Mouse (Mus musculus) left cerebral cortex, postnatal 36 days (tissue): ENCODE results near the gene Wfdc3. TPM values are rescaled to one million over a fixed set of nuclear protein-coding genes. Genes with fewer than 3 reads are reported as not detected.

Experiments
- DNase-seq, 2 experiments: peaks; one replicate each; pipeline ENCODE4 v3.0.0; 2021 to 2022; ENCODE audit warnings: low spot score in 2 of 2, mixed read lengths in 1 of 2
- intact Hi-C: fragments of 180-260 bp; cut with DNase I; formaldehyde crosslinking; loops from one replicate; pipeline ENCODE4 v1.15.1; 2025
- total RNA-seq, 2 experiments: library from RNA; stranded (reverse); gene quantifications; 2 replicates each; pipeline ENCODE4 v1.2.3; 2021

Gene Wfdc3
- total RNA-seq, 2 experiments from 2014 or later = 1.2 to 2.4 TPM

DNA sequence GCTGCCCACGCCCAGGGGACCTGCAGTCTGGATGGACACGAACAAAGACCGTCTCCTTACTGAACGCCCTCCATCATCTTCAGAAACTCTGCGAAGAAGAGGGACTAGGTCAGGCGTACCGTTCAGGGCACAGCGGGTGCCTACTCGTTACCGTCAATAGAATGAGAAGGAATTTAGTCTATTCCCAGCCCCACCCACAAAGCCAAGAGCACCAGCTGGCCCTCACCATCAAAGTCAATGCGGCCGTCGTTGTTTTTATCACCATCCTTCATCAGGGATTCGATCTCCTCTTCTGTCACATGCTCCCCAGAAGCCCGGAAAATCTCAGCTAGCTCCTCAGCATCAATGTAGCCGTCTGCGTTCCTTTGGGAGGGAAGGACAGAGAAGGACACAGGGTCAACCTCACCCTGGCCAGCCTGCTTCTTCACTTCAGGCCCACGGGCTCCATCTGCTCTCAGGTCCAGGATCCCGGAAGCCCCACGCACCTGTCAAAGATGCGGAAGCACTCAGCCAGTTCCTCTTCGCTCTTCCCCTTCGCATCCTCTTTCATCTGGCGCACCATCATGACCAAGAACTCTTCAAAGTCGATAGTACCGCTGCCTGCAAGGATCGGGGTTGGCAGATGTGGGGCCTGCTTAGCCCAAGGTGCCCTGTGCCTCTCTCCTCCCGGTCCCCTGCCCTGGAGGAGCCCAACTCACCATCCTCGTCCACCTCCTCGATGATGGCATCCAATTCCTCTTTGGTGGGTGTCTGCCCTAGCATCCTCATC, 31.7 kb upstream of the Wfdc3 start:
- intact Hi-C loops = no loop called here
- DNase-seq = no peak

DNA sequence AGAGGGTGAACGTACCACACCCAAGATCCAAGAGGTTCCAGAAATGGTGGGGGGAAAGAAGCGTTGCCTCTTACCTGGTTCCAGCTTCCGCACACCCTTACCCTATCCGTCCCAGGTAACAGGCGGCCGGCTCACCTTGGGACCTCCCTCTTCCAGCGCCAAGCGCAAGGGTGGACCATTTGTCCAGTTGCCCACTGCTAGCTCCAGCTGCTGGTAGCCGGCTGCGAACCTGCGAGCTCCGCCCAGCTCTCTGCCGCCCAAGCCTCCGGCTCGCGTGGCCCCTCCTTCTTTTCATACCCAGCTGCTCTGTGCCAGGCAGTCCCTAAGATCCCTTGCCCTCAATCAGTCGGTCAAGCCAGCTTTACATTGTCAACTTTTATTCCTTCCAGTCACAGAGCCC, 31.1 kb upstream of the Wfdc3 start:
- DNase-seq = no peak
- intact Hi-C loops = no loop called here

DNA sequence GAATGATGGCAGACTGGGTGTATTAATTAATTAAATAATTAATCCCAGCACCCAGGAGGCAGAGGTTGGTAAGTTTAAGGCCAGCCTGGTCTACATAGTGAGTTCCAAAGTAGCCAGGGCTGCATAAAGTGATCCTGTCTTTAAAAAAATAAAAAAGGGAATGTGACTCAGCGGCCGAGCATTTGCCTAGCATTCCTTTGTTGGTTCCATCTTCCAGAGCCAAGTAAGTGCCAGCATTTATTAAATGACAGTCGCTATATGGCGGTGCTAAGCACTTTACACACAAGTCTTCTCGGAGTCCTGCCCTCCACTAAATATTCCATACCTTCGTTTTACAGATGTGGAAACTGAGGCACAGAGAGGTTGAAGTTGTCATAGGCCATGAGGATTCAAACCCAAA, 30.4 kb upstream of the Wfdc3 start:
- intact Hi-C loops = no loop called here
- DNase-seq = no peak

DNA sequence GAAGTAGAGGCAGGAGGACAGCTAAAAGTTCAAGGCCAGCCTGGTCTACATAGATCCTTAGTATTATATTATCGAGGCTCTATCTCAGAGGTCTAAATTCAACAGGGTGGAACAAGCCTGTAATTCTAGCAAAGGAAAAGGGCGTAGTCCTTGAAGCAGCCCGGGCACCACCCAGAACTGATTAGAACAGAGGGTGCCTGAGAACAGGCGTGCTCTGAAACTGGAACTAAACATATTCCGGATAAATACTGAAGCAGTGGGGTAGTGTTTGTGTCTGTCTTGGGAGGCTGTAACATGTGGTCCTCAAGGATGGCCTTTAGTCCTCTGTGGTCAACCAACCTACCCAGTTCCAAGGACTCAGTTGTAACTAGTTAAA, 28.2 kb upstream of the Wfdc3 start:
- no peak for DNase-seq
- intact Hi-C loops = no loop called here

DNA sequence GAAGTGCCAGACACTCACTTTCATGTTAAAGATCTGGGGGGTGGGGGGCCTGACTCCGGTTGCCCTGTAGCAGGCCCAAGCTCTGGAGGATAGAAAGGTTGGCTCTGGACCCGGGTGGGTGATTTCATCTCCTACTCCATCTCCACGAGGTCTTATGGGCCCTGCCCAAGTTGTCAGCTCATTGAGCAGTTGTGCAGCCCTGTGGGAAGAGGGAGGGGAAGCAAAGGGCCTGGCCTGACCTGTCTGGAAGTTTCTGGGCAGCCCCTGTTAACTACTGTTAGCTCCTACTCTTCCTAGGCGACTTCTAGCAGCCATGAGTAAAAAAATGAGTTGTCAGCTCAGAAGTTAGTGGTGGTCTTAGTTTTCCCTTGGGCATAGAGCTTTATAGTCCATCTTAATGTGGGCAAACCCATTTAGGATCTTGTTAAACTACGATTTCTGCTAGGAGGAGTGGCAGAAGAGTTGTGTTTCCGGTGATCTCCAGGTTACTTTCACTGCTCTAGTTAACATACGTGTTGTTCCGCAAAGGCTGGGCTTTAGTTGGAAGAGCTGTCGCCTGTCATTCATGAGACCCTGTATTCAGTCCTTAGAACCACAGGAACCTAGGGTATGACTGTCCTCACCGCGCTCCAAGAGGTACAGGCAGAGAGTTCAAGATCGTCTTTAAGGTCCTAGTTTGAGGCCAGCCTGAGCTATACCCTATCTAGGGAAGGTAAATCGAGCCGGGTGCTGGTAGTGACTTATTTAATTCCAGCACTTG, 27.7 kb upstream of the Wfdc3 start:
- no peak for DNase-seq
- intact Hi-C loops = no loop called here

DNA sequence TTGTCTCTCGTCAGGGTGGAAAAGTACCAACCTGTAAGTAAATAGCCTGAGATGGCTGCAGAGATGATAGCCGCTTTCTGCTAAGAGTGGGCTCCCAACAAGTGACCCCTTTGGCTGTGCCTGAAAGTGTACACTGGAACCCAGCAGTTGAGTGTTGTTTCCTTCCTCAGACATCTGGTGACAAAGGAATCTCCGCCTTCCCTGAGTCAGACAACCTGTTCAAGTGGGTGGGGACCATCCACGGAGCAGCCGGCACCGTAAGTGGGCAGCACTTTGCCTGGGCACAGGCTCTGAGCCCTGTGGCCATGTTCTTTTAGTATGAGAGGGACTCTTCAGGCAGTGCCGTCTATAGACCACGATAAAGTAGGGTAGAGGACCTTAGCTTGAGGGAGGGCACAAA, 25.4 kb upstream of the Wfdc3 start:
- DNase-seq = no peak
- intact Hi-C loops = no loop called here

DNA sequence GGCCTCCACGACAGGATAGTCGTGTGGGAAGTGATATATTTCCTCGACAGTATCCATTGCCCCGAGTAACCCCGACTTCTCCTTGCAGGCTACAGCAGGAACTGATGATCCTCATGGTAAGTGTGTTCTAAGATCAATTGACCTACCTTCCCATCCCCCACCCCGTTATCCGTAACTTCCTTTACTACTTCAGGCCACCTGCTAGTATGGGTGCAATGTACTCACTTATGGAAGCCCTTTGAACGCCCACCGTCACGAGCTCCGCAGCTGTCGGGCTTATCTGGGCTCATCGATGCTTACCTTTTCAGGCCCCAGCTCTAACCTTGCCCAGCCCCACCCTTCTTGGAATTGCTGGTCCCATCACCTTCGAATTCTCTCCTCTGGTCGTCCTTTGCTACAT, 24.5 kb upstream of the Wfdc3 start:
- intact Hi-C loops = no loop called here
- no peak for DNase-seq

DNA sequence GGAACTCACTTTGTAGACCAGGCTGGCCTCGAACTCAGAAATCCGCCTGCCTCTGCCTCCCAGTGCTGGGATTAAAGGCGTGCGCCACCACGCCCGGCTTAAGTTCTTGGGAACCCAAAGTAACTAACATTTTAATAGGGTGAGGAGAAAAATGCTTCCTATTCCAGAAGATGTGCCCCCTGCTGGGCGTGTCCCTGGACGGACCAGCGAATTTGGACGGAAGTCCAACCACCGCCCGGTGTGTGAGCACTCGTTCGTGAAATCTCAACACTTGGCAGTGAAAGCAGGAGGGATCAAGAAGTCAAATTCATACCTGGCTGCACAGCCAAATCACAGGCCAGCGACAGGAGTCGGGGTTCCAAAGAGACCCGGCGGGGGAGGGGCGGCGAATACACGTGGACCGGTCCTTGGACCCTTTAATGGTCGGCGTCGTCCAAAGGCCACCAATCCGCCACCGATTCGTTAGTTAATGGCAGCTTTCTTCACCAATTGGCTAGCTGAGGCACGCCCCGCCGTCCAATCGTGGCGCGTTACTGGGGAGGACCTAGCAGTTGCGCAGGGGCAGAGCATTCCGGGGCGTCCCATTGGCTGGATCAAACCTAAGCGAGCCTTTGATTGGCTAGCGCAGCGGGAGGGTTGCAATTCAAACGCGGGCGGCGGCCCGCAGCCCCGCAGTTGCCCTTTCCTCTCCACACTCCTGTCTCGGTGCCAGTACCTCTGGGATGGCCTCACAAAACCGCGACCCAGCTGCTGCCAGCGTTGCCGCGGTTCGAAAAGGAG, 23.7 kb upstream of the Wfdc3 start, which contains the start of gene Ube2c:
Ube2c (plus strand) TSS at position 641 of the 780 bp plus-strand sequence.
- intact Hi-C loops = no loop called here

DNA sequence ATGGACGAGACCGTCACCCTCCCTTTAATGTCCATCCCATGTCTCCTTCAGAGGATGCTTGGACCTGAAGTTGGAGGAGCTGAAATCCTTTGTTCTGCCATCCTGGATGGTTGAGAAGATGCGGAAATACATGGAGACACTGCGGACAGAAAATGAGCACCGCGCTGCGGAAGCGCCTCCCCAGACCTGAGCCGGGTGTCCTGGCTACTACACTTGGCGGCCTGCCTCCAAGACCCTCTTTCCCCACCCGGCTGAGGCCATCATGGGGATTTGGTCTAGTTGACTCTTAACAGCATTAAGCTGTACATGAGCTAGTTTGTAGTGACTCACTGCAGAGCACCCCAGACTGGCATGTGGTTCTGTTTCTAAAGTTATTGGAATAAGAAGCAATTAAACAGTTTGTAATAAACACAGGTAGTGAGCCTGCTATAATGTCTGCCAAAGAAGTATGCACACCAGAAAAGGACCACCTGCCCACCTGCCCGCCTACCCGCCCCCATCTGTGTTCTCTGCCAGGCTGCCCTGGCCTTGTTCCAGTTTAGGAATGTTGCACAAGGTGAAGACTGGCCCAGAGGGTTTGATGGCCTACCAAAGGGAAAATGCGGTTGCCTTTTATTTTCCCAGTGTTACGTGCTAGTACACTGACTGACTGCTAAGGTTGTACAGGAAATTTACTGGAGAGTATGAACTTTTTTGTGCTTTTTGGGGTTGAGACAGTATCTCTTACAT, 22.2 kb upstream of the Wfdc3 start:
- no peak for DNase-seq
- intact Hi-C loops = no loop called here

More for the DNA sequence above, 23.7 kb upstream of the Wfdc3 start, which contains the start of gene Ube2c:
- DNase-seq = peak; percentile 97 to 99

DNA sequence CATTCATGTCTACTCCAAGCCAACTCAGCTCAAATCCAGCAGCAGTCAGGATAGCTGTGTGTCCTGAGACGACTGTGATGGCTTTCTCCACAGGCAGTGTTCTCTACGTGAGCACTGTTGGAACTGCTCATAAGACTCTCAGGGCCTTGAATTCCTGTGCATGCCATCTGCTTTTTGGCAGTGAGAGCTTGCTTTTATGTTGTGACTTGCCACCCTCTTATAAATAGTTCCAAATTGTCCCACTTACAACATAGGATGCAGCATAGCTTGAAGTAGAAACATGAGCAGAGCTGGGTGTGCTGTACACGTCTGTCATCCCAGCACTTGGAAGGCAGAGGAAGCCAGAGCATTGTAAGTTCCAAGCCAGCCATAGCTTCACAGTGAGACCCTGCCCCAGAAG, 20.1 kb upstream of the Wfdc3 start:
- intact Hi-C loops = no loop called here

DNA sequence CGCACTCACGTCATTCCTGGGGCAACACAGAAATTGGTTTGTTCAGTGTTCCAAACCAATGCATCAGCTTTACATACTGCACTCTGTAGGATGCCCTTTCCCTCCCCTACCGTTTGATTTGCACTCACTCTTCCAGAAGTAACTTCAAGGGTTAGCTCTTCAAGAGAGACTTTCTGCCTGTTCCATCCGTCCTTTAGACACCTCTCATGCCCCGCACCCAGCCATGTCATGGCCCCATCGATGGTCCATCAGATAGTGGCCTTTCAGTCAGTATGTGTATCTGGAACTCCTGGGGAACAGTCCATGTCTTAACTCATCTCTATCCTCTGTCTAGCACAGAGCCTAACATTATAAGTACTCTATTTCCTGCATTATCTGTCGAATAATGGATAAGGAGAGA, 16.9 kb upstream of the Wfdc3 start:
- DNase-seq = no peak
- intact Hi-C loops = no loop called here

More for the DNA sequence above, 20.1 kb upstream of the Wfdc3 start:
- peak in 1 of 2 experiments; percentile 34 for DNase-seq

DNA sequence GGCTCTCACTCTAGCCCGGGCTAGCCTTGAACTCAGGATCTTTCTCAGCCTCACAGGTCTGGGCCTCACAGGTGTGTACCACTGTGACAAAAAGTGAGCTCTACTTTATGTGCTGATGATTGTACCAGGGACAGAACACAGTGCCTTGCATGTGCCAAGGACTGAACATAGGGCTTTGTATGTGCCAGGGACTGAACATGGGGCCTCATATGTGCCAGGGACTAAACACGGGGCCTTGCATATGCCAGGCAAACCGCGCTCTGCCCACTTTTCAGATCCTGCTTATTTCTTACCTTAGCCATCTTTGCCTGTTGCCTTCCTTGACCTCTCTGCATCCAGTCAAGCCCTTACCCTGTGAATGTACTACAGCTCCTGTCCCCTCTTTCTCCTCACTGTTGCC, 16.2 kb upstream of the Wfdc3 start:
- DNase-seq = no peak
- intact Hi-C loops = no loop called here

DNA sequence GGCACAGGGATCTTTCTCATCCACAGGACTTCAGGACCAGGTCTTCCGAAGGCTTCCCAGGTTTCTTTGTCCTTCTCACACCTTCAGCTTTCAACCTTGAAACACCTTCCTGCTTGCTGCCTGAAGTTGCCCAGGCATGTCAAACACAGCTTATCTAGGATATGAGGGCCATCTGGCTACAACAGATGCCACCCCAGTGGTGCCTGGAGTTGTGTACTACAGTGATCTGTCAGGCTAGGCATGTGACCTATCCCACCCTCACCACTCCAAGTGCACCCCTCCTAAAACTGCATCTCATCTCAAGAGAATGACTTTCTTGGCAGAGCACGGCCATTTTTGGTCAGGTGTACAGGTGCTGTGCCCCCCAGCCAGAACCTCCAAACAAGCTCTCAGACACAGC, 15.8 kb upstream of the Wfdc3 start:
- no peak for DNase-seq
- intact Hi-C loops = no loop called here

DNA sequence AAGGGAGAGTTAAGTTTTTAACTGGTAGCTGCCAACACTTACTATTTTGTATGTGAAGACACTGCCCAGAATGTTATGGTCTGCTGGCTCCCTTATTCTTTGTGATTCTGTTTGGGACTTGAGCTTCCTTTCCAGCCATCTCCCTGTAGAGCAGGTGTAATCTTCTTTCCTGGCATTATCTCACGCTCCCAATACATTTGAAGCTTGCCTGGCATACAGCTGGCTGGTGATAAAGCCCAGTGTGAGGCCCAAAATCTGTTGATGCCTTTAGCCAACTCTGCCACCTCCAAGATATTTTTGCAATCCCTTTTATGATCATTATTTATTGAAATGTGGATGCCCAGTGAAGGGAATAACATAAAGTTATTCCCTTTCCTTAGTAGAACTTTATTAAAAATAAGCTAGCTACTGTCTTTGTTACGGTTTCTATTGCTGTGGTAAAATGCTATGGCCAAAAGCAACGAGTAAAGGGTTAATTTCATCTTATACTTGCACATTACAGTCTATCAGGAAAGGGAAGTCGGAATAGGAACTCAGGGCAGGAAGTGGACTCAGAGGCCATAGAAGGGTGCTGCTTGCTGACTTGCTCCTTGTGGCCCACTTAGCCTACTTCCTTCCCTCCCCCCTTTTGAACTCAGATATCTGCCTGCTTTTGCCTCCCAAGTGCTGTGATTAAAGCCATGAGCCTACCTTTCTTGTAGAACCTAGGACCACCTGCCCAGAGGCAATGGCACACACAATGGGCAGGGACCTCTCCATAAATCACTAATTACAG, 14.5 kb upstream of the Wfdc3 start:
- DNase-seq = no peak
- intact Hi-C loops = no loop called here

DNA sequence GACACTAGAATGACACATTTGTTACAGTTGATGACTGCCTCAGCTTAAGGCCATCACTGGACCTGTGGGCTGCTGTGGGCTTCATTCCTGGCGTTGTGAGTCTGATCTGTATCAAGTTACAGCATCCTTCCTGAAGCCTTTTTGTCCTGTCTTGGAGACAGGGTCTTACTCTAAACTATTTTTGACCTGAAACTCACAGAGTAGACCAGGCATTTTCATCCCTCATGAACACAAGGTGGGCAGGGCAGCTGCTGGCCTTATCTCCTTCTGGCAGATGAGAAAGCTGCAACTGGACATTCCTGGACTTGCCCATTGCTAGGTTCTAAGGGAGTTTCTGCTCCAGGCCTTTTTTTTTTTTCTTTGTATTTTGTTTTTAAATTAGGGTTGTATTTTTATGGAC, 13.0 kb upstream of the Wfdc3 start:
- intact Hi-C loops = no loop called here
- DNase-seq = no peak

DNA sequence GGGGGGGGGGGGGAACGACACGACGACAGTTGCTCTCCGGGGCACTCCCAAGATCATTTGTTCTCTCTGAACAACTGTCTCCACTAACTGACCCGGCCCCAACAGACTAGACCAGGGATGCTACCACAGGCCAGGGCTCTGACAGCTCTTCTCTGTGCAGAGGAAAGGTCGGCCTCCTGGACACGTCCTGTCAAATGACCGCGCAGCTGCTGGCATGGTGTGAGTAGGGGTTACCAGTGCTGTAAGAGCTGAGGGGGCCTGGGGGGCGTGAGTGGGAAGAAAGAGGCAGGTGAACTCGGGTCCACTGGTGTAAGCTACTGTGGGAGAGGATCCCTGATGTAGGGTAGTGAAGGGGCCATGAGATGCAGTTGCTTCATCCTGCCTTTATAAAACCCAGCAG, 12.1 kb upstream of the Wfdc3 start:
- DNase-seq = no peak
- intact Hi-C loops = no loop called here

DNA sequence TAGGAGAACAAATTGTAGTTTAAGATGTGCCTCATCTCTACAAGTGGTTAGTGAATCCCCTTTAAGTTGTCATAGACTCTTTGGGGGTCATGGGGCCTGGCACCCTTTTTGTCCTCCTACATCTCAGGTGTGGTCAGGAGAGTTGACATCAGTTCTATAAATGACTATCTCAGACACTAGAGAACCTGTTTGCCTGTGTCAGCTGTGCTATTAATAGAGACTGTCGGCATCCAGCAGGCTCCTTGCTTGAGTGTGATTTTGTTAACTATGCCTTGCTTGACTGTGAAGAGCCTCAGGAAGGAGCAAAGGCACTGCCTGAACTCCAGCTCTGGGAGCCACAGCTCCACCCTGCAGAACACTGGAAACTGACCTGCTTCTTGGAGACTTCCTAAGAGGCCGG, 9.1 kb upstream of the Wfdc3 start:
- DNase-seq = no peak
- intact Hi-C loops = no loop called here

DNA sequence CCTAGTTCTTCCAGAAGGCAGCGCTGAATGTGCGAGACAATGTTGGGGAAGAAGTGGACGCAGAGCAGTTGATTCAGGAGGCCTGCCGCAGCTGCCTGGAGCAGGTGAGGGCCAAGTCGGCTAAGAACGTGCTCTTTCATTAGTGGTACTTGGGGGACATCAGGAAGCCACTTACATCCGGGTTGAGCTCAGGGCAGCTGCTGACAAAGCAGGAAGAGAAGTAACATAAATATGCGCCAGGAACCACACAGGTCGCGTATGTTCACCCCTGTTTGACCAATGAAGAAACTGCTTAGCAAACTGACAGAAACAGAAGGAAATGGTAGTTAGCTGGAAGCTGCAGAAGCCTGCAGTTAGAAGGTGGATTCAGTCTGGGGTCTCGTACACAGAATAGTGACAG, 8.4 kb upstream of the Wfdc3 start:
- no peak for DNase-seq
- intact Hi-C loops = no loop called here

DNA sequence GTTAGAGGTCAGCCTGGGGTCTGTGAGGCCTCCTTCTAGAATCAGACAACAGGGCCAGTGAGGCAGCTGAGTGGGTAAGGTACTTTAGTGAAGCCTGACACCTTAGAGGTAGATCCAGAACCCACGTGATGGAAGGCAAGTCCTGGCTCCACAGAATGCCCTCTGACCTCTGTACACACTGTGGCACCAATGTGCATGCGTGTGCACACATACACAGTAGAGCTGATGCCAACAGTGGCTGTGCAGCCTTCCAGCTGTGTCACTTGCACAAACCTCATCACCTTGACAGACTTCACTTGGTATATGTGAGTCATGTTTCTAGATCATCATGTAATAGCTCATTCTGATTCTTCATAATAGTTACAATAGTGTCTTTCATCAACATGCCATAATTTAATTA, 6.7 kb upstream of the Wfdc3 start:
- no peak for DNase-seq
- intact Hi-C loops = no loop called here
